Mouse (Mus musculus) activated CD4-positive, CD25-positive, alpha-beta regulatory T cell, adult 4 months (primary cell): ENCODE measurements around the gene Wars2. TPM values are rescaled to one million over a fixed set of nuclear protein-coding genes. Genes with fewer than 3 reads are reported as not detected.

Source experiments
- ATAC-seq: one replicate; pipeline ENCODE4 v1.8.0; 2017
- polyA plus RNA-seq, 2 experiments: library from polyadenylated mRNA; unstranded; fragments of 100-300 nt; shearing (Covaris generic); gene quantifications; one replicate each; pipeline ENCODE4 v1.2.1; 2017

Gene Wars2
- polyA plus RNA-seq, 2 experiments from 2014 or later: 7.0 to 11.8 TPM

- ATAC-seq: no peak
Observed at GRCm38 (mm10) chr3:99277973-99278580, 137.2 kb downstream of the Wars2 start.

GRCm38 (mm10) chr3:99279718-99280117 lies 138.8 kb downstream of the Wars2 start:
- no peak for ATAC-seq

DNA sequence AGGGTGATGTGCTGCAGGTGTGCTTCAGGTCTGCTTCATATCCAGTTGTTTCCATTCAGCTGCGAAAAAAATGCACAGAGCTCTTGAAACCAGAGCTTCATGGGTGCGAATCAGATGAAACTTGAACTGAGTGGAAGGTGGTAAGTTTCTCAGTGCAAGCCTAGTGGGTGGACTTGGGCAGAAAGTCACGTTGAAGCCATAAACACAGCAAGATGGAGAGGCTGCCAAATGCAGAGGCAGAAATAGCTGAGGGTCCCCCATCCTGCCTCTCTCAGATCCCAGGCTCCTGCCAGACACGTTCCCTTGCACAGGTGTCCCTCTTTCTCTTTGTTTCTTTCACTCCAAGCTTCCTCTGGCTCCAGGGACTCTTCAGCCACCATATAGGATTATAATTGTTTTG lies 140.6 kb downstream of the Wars2 start:
- ATAC-seq: no peak

GRCm38 (mm10) chr3:99288302-99288701 lies 147.4 kb downstream of the Wars2 start:
- no peak for ATAC-seq

Other genes starting within 250 kb of the Wars2 start
- not detected for gene Hao2, start 247.8 kb upstream of the Wars2 start, polyA plus RNA-seq
- gene Tbx15, start 99.3 kb downstream of the Wars2 start, polyA plus RNA-seq: not detected